Mouse (Mus musculus) small intestine, adult 2 months (tissue): Measurements from ENCODE around the gene Tead1. TPM values are rescaled to one million over a fixed set of nuclear protein-coding genes. Genes with fewer than 3 reads are reported as not detected.

Experiments used
- H3K27ac ChIP-seq: fragments of 200-500 bp; 2 replicates; pipeline ENCODE4 v1.5.1; 2012; ENCODE audit warnings: low read depth, low read length, control low read depth, inconsistent platforms; ENCODE audit not compliant: insufficient read depth
- H3K27me3 ChIP-seq: fragments of 200-500 bp; 2 replicates; pipeline ENCODE4 v1.6.1; 2012; ENCODE audit warnings: mild to moderate bottlenecking, moderate library complexity, low read length, inconsistent platforms; ENCODE audit not compliant: control insufficient read depth, insufficient read depth
- H3K36me3 ChIP-seq: fragments of 200-500 bp; 2 replicates; pipeline ENCODE4 v1.6.1; 2012; ENCODE audit warnings: mild to moderate bottlenecking, low read length, control low read depth, inconsistent platforms; ENCODE audit not compliant: control insufficient read depth, insufficient read depth
- H3K4me1 ChIP-seq: fragments of 200-500 bp; 2 replicates; pipeline ENCODE4 v1.6.1; 2012; ENCODE audit warnings: low read length, inconsistent platforms, mixed read lengths; ENCODE audit not compliant: control insufficient read depth, insufficient read depth, insufficient read length
- H3K4me3 ChIP-seq: fragments of 200-500 bp; 2 replicates; pipeline ENCODE4 v1.5.1; 2012; ENCODE audit warnings: low read depth, mild to moderate bottlenecking, control low read depth, inconsistent platforms, low read length, moderate library complexity
- CTCF ChIP-seq: fragments of 200-500 bp; IDR thresholded peaks from 2 replicates; pipeline ENCODE4 v1.5.1; 2012; ENCODE audit warnings: low read depth, mild to moderate bottlenecking, control low read depth, inconsistent platforms, low read length, moderate library complexity, mixed read lengths; ENCODE audit not compliant: insufficient replicate concordance, insufficient read length; ENCODE audit errors: extremely low read depth
- POLR2A ChIP-seq: fragments of 200-500 bp; IDR thresholded peaks from 2 replicates; pipeline ENCODE4 v1.6.1; 2012; ENCODE audit warnings: low read depth, mild to moderate bottlenecking, control low read depth, inconsistent platforms, low read length, moderate library complexity
- WGBS: fragments of 180-500 bp; shearing (Covaris S2); methylation state at CpG from one replicate; pipeline ENCODE4 v1.1.7; 2018; 5-methylcytosine and 5-hydroxymethylcytosine counted together
- polyA plus RNA-seq: library from polyadenylated mRNA; depleted of rRNA; stranded (reverse); fragments of >200 nt; gene quantifications from 2 replicates; pipeline ENCODE4 v1.2.3, GENCODE M21; 2012

The Tead1 gene
- polyA plus RNA-seq, 1 experiment = 3.7 TPM

DNA sequence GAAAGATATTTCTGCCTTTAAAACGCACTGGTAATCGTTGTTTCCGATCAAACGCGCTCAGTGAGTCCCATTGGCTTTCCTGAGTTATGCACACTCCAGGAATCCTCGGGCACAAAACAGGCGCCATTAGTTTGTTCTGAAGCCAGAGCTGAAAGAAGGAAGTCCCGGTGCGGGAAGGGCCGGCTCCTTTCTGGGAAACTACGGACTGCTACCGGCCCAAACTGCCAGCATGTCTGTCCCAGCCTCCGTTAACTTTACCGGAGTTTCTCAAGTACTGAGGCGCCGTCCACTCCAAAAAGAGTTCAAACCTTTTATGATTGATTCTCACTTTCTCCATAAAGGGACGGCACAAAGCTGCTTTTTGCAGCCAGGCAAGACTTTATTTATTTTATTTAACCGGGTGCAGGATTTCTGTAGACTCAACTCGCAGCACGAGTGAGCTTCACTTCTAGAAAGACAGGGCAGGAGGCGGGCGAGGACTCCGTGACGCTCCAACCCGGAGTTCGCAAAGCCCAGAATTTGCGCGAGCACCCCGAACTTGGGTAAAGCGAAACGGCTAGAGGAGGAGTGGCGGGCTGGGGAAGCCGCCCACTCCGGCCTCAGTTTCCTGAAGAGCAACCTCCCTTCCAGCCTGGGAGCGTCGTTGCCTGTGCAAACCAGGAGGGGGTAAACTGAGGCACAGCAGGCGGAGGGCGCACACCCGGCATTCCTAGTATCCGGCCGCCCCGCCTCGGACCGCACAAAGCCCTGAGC is 524 bp upstream of the Tead1 start:
- TF ChIP-seq POLR2A (no peak), CTCF (peak; percentile 6; the same call in 1 of the 2 replicates)
- H3K27ac ChIP-seq = peak overlapping the region; percentile 78

GRCm38 (mm10) chr7:112679513-112680245 is 561 bp downstream of the Tead1 start:
- H3K27me3 ChIP-seq = no peaks in the 10 kb centered on the region
- no peaks in the 10 kb centered on the region; the same call in 1 of the 2 replicates for H3K4me1 ChIP-seq
- peak overlapping the region; percentile 67 for H3K27ac ChIP-seq
- under 1% methylated on average over 92 of the region's 95 CpGs for WGBS
- H3K4me3 ChIP-seq = peak overlapping the region; percentile 97
- TF ChIP-seq POLR2A (no peak), CTCF (no peak)
- H3K36me3 ChIP-seq = no peaks in the 10 kb centered on the region

More for the DNA sequence above, 524 bp upstream of the Tead1 start:
- WGBS = 2% methylated on average over 44 of the region's 44 CpGs
- peak overlapping the region; percentile 97 for H3K4me3 ChIP-seq
- H3K36me3 ChIP-seq = no peaks in the 10 kb centered on the region
- H3K4me1 ChIP-seq = no peaks in the 10 kb centered on the region
- H3K27me3 ChIP-seq = no peaks in the 10 kb centered on the region

DNA sequence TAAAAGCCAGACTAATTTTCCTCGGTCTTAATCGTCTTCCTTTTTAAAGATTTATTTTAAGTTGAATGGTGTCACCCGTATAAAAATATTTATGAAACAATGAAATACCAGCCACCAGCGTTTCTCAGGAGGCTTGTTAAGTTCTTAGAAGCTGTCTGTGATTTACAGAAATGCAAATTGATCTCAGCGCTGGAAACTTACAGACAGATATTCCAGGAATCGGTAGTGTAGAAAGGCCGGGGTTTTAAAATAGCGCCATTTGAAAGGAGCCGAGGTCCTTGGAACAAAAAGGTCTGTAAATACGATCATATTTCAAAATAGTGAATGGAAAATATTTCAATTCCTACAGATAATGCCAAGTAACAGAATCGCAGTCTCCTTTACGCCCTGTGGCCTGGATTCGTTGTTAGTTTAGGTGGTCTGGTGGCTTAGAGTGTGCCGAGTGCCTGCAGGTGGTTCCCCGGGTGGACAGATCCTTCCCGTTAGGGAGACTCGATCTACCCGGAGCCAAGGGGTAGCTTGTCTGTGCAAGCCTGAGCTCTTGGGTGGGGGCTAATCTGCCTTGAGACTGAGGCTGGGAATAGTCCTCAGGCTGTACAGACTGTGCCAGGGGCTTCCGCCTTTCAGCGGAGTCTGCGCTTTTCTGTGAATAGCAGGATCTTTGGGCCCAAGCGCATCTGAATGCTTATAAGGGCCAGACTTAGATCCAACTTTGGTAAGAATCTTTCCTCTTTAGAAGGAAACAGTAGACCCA is 1.6 kb downstream of the Tead1 start:
- Histone ChIP-seq H3K27ac (no peak overlapping the region; the same call in 1 of the 2 replicates), H3K4me1 (no peaks in the 10 kb centered on the region; the same call in 1 of the 2 replicates), H3K36me3 (no peaks in the 10 kb centered on the region), H3K4me3 (peak overlapping the region; percentile 45), H3K27me3 (no peaks in the 10 kb centered on the region)
- WGBS = 9% methylated on average over 22 of the region's 22 CpGs
- TF ChIP-seq CTCF (no peak), POLR2A (no peak)

- WGBS = 51% methylated on average over 23 of the region's 23 CpGs
- no peaks in the 10 kb centered on the region for H3K36me3 ChIP-seq
- no peaks in the 10 kb centered on the region for H3K27me3 ChIP-seq
- H3K4me1 ChIP-seq = peaks cover 8% of the 10 kb centered on the region; the same call in 1 of the 2 replicates
- no peak overlapping the region for H3K27ac ChIP-seq
- H3K4me3 ChIP-seq = no peak overlapping the region
- TF ChIP-seq CTCF (no peak), POLR2A (no peak)
Observed at GRCm38 (mm10) chr7:112684626-112685561, 5.8 kb downstream of the Tead1 start.

GRCm38 (mm10) chr7:112685993-112686392 is 6.9 kb downstream of the Tead1 start:
- 88% methylated on average over 3 of the region's 3 CpGs for WGBS
- Histone ChIP-seq H3K4me3 (no peak overlapping the region), H3K27ac (no peak overlapping the region), H3K4me1 (peaks cover 19% of the 10 kb centered on the region; the same call in 1 of the 2 replicates), H3K27me3 (no peaks in the 10 kb centered on the region), H3K36me3 (no peaks in the 10 kb centered on the region)
- TF ChIP-seq CTCF (no peak), POLR2A (no peak)

DNA sequence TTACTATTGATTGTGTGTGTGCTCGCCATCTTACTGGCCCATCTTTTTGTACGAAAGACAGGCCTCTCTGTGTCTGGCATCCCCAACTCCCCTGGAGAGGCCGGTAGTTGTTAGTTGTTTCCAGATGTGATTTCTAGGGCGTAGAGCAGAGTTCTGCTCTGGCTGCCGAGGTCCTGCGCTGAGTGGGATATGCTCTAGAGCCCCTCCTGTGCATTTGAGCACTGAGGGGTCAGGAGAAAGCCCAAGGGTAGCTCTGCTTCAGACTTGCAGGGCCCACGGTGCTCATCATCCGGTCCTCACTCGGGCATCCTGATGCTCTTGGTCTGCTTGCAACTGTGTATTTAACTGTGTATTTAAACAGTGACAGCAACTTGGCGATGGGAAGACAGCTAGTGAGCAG is 7.5 kb downstream of the Tead1 start:
- Histone ChIP-seq H3K4me3 (no peak overlapping the region), H3K27ac (no peak overlapping the region), H3K27me3 (no peaks in the 10 kb centered on the region), H3K4me1 (peaks cover 21% of the 10 kb centered on the region), H3K36me3 (no peaks in the 10 kb centered on the region)
- WGBS = 81% methylated on average over 10 of the region's 10 CpGs
- TF ChIP-seq POLR2A = no peak
- no peak for TF ChIP-seq CTCF
